Mouse (Mus musculus) ES-Bruce4 (cell line): ENCODE measurements at regions not wholly inside any gene's neighbourhood (a gene's known extent, or its start where the extent isn't known, plus 50 kb on each side); places are given as distances from the start of the nearest gene placed in this dataset.

Source experiments
- CTCF ChIP-seq: IDR thresholded peaks from one replicate; pipeline ENCODE4 v1.8.1; 2011; ENCODE audit warnings: low read depth, low read length
- EP300 ChIP-seq: IDR thresholded peaks from 2 replicates; pipeline ENCODE4 v1.6.1; 2011; ENCODE audit warnings: low read depth, low read length; ENCODE audit not compliant: insufficient read depth
- POLR2A ChIP-seq: IDR thresholded peaks from one replicate; pipeline ENCODE4 v1.8.1; 2011; ENCODE audit warnings: low read length; ENCODE audit not compliant: insufficient read depth

DNA sequence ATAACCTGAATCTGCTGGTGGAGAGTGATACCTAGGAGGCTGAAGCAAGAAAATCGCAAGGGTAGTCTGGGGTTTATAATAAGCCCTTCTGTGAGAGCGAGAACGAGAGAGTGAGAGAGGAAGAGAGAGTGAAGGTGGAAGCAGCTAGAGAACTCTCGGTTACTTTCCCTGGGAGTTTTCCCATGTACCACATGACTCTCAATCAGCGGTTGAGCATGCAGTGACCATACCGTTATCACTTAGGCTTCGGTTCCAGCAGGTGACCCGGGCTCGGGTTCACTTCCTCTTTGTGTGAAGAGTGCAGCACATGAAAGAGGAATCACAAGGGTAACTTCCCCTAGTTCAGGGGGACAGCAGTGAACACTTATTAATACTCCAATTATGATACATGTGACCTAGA is 61.2 kb upstream of the Zc3h12c start:
- TF ChIP-seq POLR2A (no peak), CTCF (no peak), EP300 (no peak)
